Mouse (Mus musculus) thymus, postnatal 4 days (tissue): ENCODE measurements around the gene Ubap1l.
A peak's percentile ranks its signal among the peaks of the same experiment; 100 is the strongest.
"Not testable (repeated sequence)": the region's sequence is repeated elsewhere in the genome, so short reads cannot be mapped to it uniquely, and the experiment has no call there.

Experiments used
- DNase-seq: peaks from one replicate; pipeline ENCODE4 v3.0.0; 2021

Ubap1l gene

DNA sequence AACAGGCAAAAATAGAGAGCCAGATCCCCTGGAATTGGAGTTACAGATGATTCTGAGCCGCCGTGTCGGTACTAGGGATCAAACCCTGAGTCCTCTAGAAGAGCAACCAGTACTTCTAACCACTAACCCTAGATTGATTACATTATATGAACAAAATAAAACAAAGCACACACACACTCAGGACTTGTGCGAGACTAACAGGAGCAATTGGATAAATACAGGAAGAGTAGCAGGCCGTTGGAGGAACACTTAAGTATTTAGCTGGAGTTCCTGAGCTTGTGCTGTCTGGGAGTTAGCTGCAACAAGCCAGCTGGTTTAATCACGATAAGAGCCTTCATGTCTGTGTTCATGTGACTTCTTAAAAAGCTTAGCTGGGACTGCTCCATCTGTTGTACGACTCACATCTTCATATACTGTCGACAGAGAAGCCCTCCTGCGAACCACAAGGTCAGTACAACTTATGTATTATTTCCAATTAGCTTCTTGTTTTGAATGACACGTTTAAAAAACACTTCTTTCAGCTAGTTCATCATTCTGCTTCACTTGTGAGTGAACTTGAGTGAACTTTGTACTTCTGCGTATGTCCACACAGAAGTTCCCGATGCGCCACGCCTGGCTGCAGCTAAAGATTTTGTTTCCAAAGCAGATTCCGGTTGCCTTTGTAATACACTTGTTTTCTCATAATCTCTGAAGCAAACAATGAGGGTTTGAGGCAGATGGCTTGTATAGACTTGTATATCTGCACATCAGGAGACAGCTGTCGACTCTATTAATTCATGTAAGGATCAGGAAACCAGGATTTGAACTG, at the start of gene Ubap1l:
TSS of gene Ubap1l (plus strand) at position 401 of the 808 bp plus-strand sequence.
- DNase-seq, result no peak

- DNase-seq, result no peak
These were observed 48.0 kb upstream of the Ubap1l start for GRCm38 (mm10) chr9:65312669-65313357.

GRCm38 (mm10) chr9:65313846-65314245, 47.0 kb upstream of the Ubap1l start:
- no peak for DNase-seq

DNA sequence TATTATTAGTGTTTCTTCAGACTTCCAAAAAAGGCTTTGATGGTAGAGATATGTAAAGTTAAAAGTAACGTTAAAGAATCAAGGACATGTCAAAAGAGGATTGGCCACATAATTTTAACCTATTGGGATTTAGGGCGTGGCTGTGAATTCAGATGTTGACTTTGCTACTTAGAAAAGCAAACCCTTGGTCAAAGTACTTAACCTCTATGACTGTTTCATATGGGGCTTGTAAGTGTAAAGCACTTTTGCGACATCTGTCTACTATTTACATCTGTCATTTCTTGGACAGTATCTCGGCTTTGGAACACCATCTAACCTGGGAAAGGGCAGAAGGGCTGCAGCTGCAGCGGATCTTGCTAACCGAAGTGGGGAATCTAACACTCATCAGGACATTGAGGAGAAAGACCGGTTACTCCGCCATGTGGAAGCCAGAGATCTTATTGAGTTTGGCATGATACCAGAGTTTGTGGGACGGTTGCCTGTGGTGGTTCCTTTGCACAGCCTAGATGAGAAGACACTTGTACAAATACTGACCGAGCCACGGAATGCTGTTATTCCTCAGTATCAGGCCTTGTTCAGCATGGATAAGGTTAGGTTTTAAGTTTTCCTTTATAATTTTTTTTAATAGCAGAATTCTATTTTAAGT, 38.5 kb upstream of the Ubap1l start:
- no peak for DNase-seq

DNA sequence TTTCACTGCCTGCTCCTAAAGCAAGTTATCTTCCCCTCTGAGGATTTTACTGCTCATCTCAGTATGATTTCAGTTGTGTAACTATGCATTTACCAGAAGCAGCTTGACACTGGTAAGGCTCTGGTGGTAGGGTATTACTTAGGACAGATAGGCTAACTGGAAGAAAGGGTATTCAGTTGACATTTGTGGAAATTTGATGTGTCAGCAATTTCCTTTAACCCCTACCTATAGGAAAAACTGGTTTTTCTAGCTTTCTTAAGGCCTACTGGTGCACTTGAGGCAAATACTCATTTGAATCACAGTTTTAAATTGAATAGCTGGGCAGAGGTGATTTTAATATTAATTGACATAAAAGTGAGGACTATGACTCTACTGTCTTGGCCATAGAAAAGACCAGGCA, 34.9 kb upstream of the Ubap1l start:
- DNase-seq, result no peak

DNA sequence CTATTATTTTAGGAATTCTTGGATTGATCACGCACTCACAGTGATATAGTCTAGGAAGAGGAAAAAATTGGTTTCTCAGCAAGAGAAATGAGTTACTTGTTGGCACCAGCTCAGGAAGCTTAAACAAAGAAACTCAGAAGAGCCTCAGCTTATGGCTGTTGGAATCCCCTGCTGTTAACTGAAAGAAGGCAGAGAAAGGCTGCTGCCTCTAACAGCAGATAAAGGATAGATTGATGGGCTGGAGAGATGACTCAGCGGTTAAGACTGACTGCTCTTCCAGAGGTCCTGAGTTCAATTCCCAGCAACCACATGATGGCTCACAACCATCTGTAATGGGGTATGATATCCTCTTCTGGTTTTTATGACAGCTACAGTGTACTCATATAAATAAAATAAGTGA, 33.5 kb upstream of the Ubap1l start:
- no peak for DNase-seq

GRCm38 (mm10) chr9:65333958-65334357, 26.9 kb upstream of the Ubap1l start:
- DNase-seq, result no peak

- DNase-seq, result no peak
These were observed 21.7 kb upstream of the Ubap1l start for GRCm38 (mm10) chr9:65339146-65339545.

- DNase-seq, result no peak
These were observed 20.4 kb upstream of the Ubap1l start for GRCm38 (mm10) chr9:65340414-65340813.

GRCm38 (mm10) chr9:65345439-65345838, 15.4 kb upstream of the Ubap1l start:
- not testable (repeated sequence) for DNase-seq

DNA sequence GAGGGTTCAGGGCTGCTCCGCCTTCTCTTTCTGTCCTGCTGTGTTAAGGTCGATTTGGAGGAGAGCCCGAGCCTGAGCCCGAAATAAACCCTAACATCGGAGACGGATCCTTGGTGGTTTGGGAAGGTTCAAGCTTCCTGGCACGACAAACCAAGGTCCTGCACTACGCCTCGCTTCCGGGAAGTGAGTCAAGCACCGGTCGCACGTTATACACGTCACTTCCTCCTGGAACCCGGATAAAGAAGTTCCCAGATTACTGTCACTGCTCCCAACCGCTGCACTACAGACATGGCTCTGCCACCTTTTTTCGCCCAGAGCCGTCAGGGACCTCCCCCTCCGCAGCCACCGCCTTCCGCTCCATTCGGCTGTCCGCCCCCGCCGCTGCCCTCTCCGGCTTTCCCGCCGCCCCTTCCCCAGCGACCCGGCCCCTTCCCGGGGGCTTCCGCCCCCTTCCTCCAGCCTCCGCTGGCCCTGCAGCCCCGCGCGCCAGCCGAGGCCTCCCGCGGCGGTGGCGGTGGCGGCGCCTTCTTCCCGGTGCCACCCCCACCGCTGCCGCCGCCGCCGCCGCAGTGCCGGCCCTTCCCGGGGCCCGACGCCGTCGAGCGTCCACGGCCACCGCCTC, 14.9 kb upstream of the Ubap1l start, which contains the start of gene Pdcd7:
TSS of gene Pdcd7 (plus strand) at position 251 of the 622 bp plus-strand sequence.
- DNase-seq, result peak; percentile 92

DNA sequence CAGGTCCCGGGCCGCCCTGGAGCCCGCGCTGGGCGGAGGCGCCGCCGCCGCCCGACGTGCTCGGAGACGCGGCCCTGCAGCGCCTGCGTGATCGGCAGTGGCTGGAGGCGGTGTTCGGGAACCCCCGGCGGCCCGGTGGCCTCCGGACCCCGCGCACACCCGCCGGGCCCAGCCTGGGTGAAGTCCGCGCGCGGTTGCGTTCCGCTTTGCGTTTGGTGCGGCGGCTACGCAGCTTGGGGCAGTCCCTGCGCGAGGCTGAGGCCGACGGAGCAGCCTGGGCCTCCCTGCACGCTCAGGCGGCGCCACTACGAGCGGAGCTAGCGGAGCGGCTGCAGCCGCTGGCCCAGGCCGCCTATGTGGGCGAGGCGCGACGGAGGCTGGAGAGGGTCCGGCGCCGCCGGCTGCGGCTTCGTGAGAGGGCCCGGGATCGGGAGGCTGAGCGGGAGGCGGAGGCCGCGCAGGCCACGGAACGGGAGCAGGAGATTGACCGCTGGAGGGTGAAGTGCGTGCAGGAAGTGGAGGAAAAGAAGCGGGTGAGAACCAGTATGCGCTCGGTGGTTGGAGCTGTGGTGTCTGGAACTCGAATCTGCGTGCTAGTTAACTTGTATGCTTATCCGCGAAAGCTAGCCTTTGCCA, 14.2 kb upstream of the Ubap1l start:
- peak; percentile 67 for DNase-seq

DNA sequence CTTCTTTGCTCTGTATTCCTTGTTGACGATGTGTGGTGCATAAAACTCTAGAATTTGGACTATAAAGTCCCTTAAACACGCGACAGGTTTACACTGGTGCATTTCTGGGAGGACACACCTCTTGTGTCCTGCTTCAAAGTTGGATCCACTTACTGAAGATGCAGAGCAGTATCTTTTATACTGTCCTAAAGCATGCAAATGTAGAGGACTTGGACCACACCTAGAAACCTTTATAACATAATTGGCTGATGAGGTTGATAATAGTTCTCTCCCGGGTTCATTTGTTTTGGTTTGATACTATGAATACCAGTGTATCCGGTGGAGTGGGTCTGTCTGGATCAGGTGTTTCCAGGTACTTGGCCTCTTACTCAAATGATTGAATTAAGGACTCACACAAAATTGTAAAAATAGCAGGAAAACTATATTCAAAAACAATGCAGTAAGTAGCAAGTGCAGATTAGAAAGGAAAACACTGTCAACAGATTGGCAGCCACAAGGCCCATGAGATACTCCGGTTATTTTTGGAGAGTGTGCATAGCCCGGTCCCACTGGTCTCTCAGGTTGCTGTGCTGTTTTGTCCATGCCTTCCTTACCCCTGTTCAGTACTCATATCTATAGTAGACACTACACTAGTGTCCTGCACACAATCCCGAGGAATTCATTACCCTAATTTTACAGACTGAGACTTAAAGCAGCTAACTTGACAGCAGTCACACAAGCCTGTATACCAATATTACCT, 13.6 kb upstream of the Ubap1l start:
- DNase-seq, result no peak

DNA sequence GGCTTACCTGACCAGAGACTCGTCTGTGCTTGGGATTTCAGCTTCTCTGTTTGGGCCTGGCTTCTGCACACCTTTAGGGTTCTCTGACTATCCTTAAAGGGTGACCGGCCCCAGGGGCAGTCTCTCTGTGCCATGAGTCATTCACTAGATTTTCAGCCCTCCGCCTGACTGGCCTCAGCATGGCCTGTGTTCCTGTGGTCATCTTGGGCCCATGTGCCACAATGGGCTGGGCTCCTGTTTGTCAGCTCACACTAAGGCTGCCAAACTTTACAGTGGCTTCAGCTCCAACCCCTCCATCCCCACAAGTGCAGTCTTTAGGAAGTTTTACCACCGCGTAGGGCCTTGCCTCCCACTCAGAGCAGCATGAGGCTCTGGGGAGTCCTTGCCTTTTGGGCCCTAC, 7.6 kb upstream of the Ubap1l start:
- DNase-seq, result no peak

- DNase-seq, result no peak
These were observed 4.3 kb upstream of the Ubap1l start for GRCm38 (mm10) chr9:65356561-65356960.

GRCm38 (mm10) chr9:65356971-65357370, 3.9 kb upstream of the Ubap1l start:
- no peak for DNase-seq

GRCm38 (mm10) chr9:65358956-65359480, 1.8 kb upstream of the Ubap1l start:
- no peak for DNase-seq

- no peak for DNase-seq
These were observed 2.8 kb downstream of the Ubap1l start for GRCm38 (mm10) chr9:65363684-65364083.

DNA sequence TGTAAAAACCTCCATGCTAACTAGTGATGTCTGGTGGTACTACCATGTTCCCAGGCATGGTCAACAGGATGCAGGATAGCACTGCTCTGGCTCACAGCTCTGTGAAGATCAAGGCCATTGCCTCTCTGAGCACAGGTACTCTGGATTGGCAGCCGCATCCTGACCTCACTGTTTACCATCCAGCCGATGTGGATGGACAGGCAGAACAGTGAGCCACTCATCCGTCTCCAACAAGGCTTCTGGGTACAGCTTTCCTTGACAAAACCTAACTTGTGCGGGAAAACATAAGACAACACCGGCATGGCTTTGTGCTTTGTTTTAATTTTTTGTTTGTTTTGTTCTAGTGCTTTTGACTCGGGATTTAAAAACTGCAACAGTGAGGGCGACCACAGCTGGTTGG, 4.9 kb downstream of the Ubap1l start:
- DNase-seq, result no peak

- DNase-seq, result peak; percentile 15
These were observed 10.9 kb downstream of the Ubap1l start for GRCm38 (mm10) chr9:65371756-65372155.

DNA sequence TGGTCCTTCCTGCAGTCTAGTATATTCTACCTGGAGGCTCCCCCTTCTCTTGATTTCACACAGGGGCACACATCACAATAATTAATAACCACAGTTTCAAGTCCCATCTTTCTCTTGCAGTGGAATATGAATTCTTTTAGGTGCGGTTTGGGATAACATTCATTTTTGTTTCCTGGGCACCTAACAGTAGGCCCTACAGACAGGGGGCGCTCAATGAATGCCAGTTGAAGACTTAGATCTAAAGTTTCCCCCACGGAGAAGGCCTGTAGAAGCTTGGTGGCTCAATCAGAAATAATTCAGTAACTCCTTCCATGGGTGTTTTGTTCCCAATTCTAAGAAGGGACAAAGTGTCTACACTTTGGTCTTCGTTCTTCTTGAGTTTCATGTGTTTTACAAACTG, 11.6 kb downstream of the Ubap1l start:
- peak; percentile 84 for DNase-seq
